Mouse (Mus musculus): ENCODE results near the gene Cd59a. TPM values are rescaled to one million over a fixed set of nuclear protein-coding genes. Genes with fewer than 3 reads are reported as not detected.
A peak's percentile ranks its signal among the peaks of the same experiment; 100 is the strongest.

Gene Cd59a
- total RNA-seq, 4 experiments from 2014 or later = 3.9 to 7.6 (median 5.0) TPM

GRCm38 (mm10) chr2:104135920-104136319 lies 40.3 kb downstream of the Cd59a start:
- DNase-seq (ENCODE audit: low spot score in 2 of 2) = no peak

- DNase-seq (ENCODE audit: low spot score in 2 of 2) = no peak
Observed at GRCm38 (mm10) chr2:104142140-104142539, 46.5 kb downstream of the Cd59a start.

- no peak for DNase-seq (ENCODE audit: low spot score in 2 of 2)
Observed at GRCm38 (mm10) chr2:104144004-104144403, 48.4 kb downstream of the Cd59a start.

- peak in 1 of 2 experiments; percentile 28 for DNase-seq (ENCODE audit: low spot score in 2 of 2)
Observed at GRCm38 (mm10) chr2:104145983-104146382, 50.4 kb downstream of the Cd59a start.

- no peak for DNase-seq (ENCODE audit: low spot score in 2 of 2)
Observed at GRCm38 (mm10) chr2:104147910-104148561, 52.4 kb downstream of the Cd59a start.

- no peak for DNase-seq (ENCODE audit: low spot score in 2 of 2)
Observed at GRCm38 (mm10) chr2:104150608-104151397, 55.2 kb downstream of the Cd59a start.

GRCm38 (mm10) chr2:104153345-104153744 lies 57.7 kb downstream of the Cd59a start:
- DNase-seq (ENCODE audit: low spot score in 2 of 2) = no peak

- no peak for DNase-seq (ENCODE audit: low spot score in 2 of 2)
Observed at GRCm38 (mm10) chr2:104153876-104154275, 58.3 kb downstream of the Cd59a start.

- no peak for DNase-seq (ENCODE audit: low spot score in 2 of 2)
Observed at GRCm38 (mm10) chr2:104157831-104158230, 62.2 kb downstream of the Cd59a start.

- no peak for DNase-seq (ENCODE audit: low spot score in 2 of 2)
Observed at GRCm38 (mm10) chr2:104163418-104163817, 67.8 kb downstream of the Cd59a start.

GRCm38 (mm10) chr2:104163978-104164487 lies 68.4 kb downstream of the Cd59a start:
- DNase-seq (ENCODE audit: low spot score in 2 of 2) = no peak

Other genes starting within 250 kb of the Cd59a start
- gene Lmo2, start 137.8 kb upstream of the Cd59a start, total RNA-seq (2022) = 10 to 100 TPM; 16.1 to 29.7 (median 21.3) TPM
- 10 to 100 TPM; 42.1 to 51.9 (median 47.6) TPM for gene Fbxo3, start 68.1 kb upstream of the Cd59a start, total RNA-seq (2022)
- under 1 TPM in 1 of 4 experiments, not detected in 3; 0.53 TPM for gene 4931422A03Rik, start 67.4 kb upstream of the Cd59a start, total RNA-seq (2022)
- under 1 TPM; 0.28 to 0.81 (median 0.60) TPM for gene Gm10912, start 30.0 kb upstream of the Cd59a start, total RNA-seq (2022)
- not detected for gene Gm10799, start 27.3 kb upstream of the Cd59a start, total RNA-seq (2022)
- gene Cd59b, start 26.0 kb upstream of the Cd59a start, total RNA-seq (2022) = 1 to 10 TPM in 2 of 4 experiments, under 1 TPM in 1, not detected in 1; 0.85 to 2.1 (median 1.6) TPM
- gene A930018P22Rik, start 27.0 kb downstream of the Cd59a start, total RNA-seq (2022) = under 1 TPM in 1 of 4 experiments, not detected in 3; 0.54 TPM